Mouse (Mus musculus): ENCODE measurements around the gene 0610040J01Rik. TPM values are rescaled to one million over a fixed set of nuclear protein-coding genes. Genes with fewer than 3 reads are reported as not detected.

Gene 0610040J01Rik
- polyA plus RNA-seq, 1 experiment from 2014 or later, result 53.9 TPM

DNA sequence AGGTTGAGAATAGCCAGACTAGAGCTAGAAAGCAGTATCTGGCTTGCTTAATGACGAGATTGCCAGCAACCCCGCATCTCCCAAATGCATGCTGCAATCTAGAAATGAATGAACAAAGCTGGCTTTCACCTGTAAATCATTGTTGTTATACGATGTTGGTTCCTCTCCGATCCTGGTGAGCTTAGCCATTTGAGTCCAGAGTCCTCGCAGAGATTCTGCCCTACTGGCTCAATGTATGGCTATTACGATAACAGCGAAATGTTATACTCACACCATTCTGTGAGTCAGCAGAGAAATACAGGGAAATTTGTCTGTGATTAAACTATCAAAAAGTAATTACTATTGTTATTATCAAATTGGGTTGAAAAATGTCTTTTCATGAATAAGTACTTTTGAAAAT lies 4.5 kb downstream of the 0610040J01Rik start:
- Histone ChIP-seq H3K9ac (ENCODE audit: low read length) (no peak overlapping the region), H3K4me2 (ENCODE audit: low read depth, low read length) (no peak overlapping the region), H3K36me3 (ENCODE audit: control insufficient read depth, insufficient read depth, low read length) (no peaks in the 10 kb centered on the region), H3K4me1 (ENCODE audit: control insufficient read depth, insufficient read depth, low read length) (0 out of 2 replicates have a peak, but pooled peaks cover 6% of the 10 kb centered on the region), H3K9me3 (replicated peaks; ENCODE audit: control insufficient read depth, low read length) (no peaks in the 10 kb centered on the region), H3K27me3 (ENCODE audit: control insufficient read depth, insufficient read depth, low read length) (no peaks in the 10 kb centered on the region), H3K27ac (ENCODE audit: low read length) (no peak overlapping the region), H3K4me3 (replicated peaks; ENCODE audit: low read length) (no peak overlapping the region)
- no peak for ATAC-seq (ENCODE audit: insufficient read depth, low FRiP score)
- 82% methylated on average over 7 of the region's 7 CpGs for WGBS

DNA sequence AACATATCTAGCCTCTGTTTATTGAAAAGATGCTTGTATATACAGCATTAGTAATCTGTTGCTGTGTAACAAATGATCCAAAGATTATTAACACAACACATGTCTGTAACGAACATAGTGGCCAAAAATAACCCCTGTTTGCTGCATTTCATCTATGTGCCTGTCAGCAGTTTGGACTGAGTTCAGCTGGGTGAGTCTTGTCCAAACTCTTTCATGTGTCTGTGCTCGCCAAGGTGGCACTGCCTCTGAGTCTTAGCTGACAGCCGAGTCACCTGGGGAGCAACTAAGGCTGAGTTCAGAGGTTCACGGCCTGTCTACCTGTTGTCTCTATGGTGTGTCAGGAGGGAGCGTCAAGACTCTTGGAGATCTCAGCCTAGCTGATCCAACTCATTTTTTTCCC lies 5.1 kb downstream of the 0610040J01Rik start:
- Histone ChIP-seq H3K4me1 (ENCODE audit: control insufficient read depth, insufficient read depth, low read length) (0 out of 2 replicates have a peak, but pooled peaks cover 3% of the 10 kb centered on the region), H3K4me3 (replicated peaks; ENCODE audit: low read length) (no peak overlapping the region), H3K9me3 (replicated peaks; ENCODE audit: control insufficient read depth, low read length) (no peaks in the 10 kb centered on the region), H3K27me3 (ENCODE audit: control insufficient read depth, insufficient read depth, low read length) (no peaks in the 10 kb centered on the region), H3K9ac (ENCODE audit: low read length) (no peak overlapping the region), H3K4me2 (ENCODE audit: low read depth, low read length) (no peak overlapping the region), H3K36me3 (ENCODE audit: control insufficient read depth, insufficient read depth, low read length) (no peaks in the 10 kb centered on the region), H3K27ac (ENCODE audit: low read length) (no peak overlapping the region)
- 51% methylated on average over 5 of the region's 5 CpGs for whole genome bisulfite sequencing
- no peak for ATAC-seq (ENCODE audit: insufficient read depth, low FRiP score)

DNA sequence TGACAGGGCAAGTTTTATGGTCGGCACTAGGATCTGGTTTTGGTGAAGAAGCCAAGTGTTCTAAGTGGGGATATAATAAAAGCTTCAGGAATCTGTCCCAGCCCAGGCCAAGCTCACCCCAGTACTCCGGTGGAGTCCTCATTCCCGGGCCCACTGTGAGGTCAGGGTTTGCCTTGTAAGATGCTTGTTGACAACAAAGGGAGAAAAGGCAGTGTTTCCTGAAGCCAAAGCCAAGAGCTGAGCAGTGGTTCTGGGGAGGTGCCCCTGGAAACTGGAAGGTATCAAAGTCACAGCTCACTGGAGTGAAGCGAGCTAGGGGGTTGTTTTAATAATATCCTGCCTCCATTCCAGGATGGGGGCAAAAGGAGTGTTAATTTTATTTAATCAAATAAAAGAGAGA lies 6.8 kb downstream of the 0610040J01Rik start:
- no peak overlapping the region for H3K27ac ChIP-seq (ENCODE audit: low read length)
- ATAC-seq (ENCODE audit: insufficient read depth, low FRiP score), result no peak

DNA sequence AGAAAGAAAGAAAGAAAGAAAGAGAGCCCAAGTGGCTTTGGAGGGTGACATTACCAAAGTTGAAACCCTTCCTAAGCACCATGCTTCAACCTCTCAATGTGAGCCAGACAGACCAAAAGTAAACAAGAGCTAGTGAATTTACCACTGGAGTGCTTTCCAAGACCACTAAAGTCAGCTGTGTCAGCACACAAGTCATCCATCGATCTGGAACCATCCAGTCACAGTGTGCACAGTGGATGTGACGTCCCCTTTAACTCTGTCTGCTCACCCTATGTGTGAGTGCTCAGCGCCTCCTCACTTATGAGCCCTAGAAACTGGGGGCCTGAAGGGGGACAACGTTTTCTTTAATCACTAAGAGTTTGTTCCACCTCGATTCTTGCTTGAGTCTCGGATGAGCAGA lies 7.4 kb downstream of the 0610040J01Rik start:
- Histone ChIP-seq H3K4me3 (replicated peaks; ENCODE audit: low read length) (no peak overlapping the region), H3K27me3 (ENCODE audit: control insufficient read depth, insufficient read depth, low read length) (no peaks in the 10 kb centered on the region), H3K4me2 (ENCODE audit: low read depth, low read length) (no peak overlapping the region), H3K9me3 (replicated peaks; ENCODE audit: control insufficient read depth, low read length) (no peaks in the 10 kb centered on the region), H3K4me1 (ENCODE audit: control insufficient read depth, insufficient read depth, low read length) (0 out of 2 replicates have a peak, but pooled peaks cover 3% of the 10 kb centered on the region), H3K9ac (ENCODE audit: low read length) (no peak overlapping the region), H3K27ac (ENCODE audit: low read length) (no peak overlapping the region), H3K36me3 (ENCODE audit: control insufficient read depth, insufficient read depth, low read length) (no peaks in the 10 kb centered on the region)
- WGBS, result 59% methylated on average over 6 of the region's 6 CpGs
- ATAC-seq (ENCODE audit: insufficient read depth, low FRiP score), result no peak

More for the DNA sequence above, 6.8 kb downstream of the 0610040J01Rik start:
- no peaks in the 10 kb centered on the region for H3K27me3 ChIP-seq (ENCODE audit: control insufficient read depth, insufficient read depth, low read length)
- WGBS, result 38% methylated on average over 4 of the region's 4 CpGs
- no peaks in the 10 kb centered on the region for H3K9me3 ChIP-seq (replicated peaks; ENCODE audit: control insufficient read depth, low read length)
- H3K9ac ChIP-seq (ENCODE audit: low read length), result no peak overlapping the region
- no peak overlapping the region for H3K4me3 ChIP-seq (replicated peaks; ENCODE audit: low read length)
- H3K36me3 ChIP-seq (ENCODE audit: control insufficient read depth, insufficient read depth, low read length), result no peaks in the 10 kb centered on the region
- H3K4me1 ChIP-seq (ENCODE audit: control insufficient read depth, insufficient read depth, low read length), result 0 out of 2 replicates have a peak, but pooled peaks cover 3% of the 10 kb centered on the region
- H3K4me2 ChIP-seq (ENCODE audit: low read depth, low read length), result no peak overlapping the region

DNA sequence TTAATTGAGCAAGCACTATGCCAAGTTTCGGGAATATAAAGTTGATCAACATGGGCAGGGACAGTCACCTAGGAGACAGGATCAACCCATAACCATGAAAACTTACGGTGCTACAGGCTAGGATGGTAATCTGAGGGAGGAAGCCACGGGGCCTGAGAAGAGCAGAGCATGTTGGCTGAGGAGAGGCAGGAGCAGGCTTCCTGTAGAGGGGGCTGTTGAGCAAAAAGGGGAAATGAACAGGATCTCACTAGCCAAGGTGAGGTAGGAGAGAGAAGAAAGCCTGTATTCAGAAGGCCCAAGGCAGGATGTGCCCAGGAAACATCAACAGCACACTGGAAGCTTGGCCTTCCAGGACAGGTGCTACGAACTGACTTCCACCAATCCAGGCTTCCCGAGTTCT lies 9.0 kb downstream of the 0610040J01Rik start:
- Histone ChIP-seq H3K36me3 (ENCODE audit: control insufficient read depth, insufficient read depth, low read length) (no peaks in the 10 kb centered on the region), H3K4me1 (ENCODE audit: control insufficient read depth, insufficient read depth, low read length) (peaks cover 7% of the 10 kb centered on the region; the same call in 1 of the 2 replicates), H3K9ac (ENCODE audit: low read length) (no peak overlapping the region), H3K27ac (ENCODE audit: low read length) (peak overlapping the region; percentile 50), H3K4me2 (ENCODE audit: low read depth, low read length) (no peak overlapping the region), H3K9me3 (replicated peaks; ENCODE audit: control insufficient read depth, low read length) (no peaks in the 10 kb centered on the region), H3K4me3 (replicated peaks; ENCODE audit: low read length) (no peak overlapping the region), H3K27me3 (ENCODE audit: control insufficient read depth, insufficient read depth, low read length) (no peaks in the 10 kb centered on the region)
- ATAC-seq (ENCODE audit: insufficient read depth, low FRiP score), result no peak
- WGBS, result 82% methylated on average over 5 of the region's 5 CpGs

DNA sequence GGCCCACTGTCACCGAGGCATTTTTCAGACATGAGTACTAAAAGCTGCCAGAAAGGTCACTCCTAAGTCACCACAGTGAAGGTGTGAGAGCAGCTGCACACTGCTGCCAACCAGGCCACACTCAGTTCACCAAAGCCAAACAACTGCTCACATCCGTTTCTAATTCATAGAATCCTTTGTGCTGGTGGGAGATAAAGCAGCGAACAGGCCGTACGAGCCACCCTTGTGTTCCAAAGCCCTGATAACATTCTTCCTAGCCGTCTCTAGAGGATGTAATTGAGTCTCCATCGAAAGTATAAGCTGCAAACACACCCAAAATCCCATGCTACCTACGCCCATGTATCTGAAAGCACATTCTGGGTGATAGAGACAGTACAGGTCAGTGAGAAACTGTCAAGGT lies 9.7 kb downstream of the 0610040J01Rik start:
- H3K9me3 ChIP-seq (replicated peaks; ENCODE audit: control insufficient read depth, low read length), result no peaks in the 10 kb centered on the region
- H3K36me3 ChIP-seq (ENCODE audit: control insufficient read depth, insufficient read depth, low read length), result no peaks in the 10 kb centered on the region
- H3K9ac ChIP-seq (ENCODE audit: low read length), result no peak overlapping the region
- H3K27me3 ChIP-seq (ENCODE audit: control insufficient read depth, insufficient read depth, low read length), result no peaks in the 10 kb centered on the region
- H3K4me2 ChIP-seq (ENCODE audit: low read depth, low read length), result no peak overlapping the region
- H3K4me3 ChIP-seq (replicated peaks; ENCODE audit: low read length), result no peak overlapping the region
- 53% methylated on average over 8 of the region's 8 CpGs for WGBS
- peaks cover 11% of the 10 kb centered on the region for H3K4me1 ChIP-seq (ENCODE audit: control insufficient read depth, insufficient read depth, low read length)
- 0 out of 2 replicates have a peak, but pooled peaks have one; percentile 9 for ATAC-seq (ENCODE audit: insufficient read depth, low FRiP score)
- H3K27ac ChIP-seq (ENCODE audit: low read length), result peak overlapping the region; percentile 50

DNA sequence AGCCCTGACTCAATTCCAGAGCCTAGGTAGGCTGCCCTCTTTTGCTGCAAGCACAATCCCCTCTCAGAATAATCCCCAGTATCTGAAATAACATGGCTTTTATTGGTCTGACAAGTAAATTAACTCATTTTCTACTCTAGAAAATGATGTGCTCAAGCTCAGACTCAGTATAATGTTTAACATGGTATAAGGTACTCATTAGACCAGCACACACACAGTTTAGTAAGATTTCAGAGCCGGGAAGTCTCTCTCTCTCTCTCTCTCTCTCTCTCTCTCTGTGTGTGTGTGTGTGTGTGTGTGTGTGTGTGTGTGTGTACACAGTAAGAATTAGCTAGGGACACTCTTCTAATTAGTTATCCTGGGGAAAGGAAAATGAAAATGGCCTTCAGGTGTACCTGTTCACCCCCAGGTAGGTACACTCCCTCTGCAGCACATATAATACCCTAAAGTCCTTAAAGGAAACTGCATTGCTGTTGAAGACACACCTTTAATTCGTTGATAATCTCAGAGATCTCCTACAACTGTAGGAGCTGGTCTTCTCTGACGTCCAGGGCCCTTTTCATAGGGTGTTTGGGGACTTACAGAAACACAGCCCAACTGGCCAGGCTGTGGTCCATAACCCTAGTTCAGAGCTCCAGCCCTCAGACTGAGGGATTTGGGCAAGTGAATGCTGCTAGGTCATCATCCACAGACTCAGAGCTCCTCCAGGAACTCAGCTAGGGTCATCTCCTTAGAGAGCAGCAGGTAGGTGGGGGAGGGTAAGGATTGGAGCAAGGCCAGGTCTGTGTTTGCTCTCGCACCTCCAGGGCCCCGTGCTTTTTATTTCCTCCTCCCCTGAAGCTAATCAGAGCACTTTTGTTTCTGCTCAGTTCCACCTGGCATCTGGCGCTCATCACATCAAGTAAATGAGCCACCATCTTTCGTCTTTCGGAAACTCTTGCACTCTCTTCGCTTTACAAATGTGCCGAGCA lies 11.5 kb downstream of the 0610040J01Rik start:
- peak overlapping the region; percentile 73 for H3K27ac ChIP-seq (ENCODE audit: low read length)
- no peak overlapping the region for H3K4me3 ChIP-seq (replicated peaks; ENCODE audit: low read length)
- peaks cover 21% of the 10 kb centered on the region for H3K4me1 ChIP-seq (ENCODE audit: control insufficient read depth, insufficient read depth, low read length)
- H3K9me3 ChIP-seq (replicated peaks; ENCODE audit: control insufficient read depth, low read length), result no peaks in the 10 kb centered on the region
- peak overlapping the region; percentile 8 for H3K4me2 ChIP-seq (ENCODE audit: low read depth, low read length)
- 51% methylated on average over 10 of the region's 10 CpGs for WGBS
- no peaks in the 10 kb centered on the region for H3K36me3 ChIP-seq (ENCODE audit: control insufficient read depth, insufficient read depth, low read length)
- peak; percentile 79 for ATAC-seq (ENCODE audit: insufficient read depth, low FRiP score)
- H3K9ac ChIP-seq (ENCODE audit: low read length), result no peak overlapping the region
- no peaks in the 10 kb centered on the region for H3K27me3 ChIP-seq (ENCODE audit: control insufficient read depth, insufficient read depth, low read length)

DNA sequence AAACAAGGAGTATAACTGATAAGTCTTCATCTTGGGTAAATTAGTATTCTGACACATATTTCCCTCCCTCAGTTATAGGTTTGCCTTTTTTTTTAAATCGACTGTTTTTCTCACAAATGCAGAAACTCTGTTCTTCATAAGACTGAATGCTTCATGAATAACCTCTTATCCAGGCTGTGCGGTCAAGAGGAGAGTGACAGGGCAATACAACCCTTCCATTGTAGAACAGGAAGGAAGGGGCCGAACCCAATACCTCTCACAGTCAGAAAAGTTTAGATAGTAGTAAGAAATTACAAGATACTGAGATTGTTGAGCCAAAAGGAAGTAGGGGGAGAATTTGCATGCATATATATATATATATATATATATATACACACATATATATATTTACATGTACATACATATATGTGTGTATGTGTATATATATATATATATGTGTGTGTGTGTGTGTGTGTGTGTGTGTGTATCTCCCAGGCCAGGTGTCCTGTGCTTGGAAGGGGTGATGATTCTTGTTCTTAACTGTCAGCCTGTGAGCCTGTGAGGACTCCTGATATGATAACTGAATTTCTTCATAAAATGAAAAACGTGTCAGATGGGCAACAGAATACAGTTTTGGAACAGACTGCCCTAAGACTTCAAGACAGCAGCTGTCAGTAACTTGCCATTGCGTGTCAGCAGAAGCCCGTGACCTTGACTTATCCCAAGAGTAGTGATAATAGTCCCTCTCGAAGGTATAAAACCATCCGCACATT lies 12.6 kb downstream of the 0610040J01Rik start:
- Histone ChIP-seq H3K4me2 (ENCODE audit: low read depth, low read length) (peak overlapping the region; percentile 8; the same call in 1 of the 2 replicates), H3K27ac (ENCODE audit: low read length) (peak overlapping the region; percentile 73; the same call in 1 of the 2 replicates), H3K9ac (ENCODE audit: low read length) (no peak overlapping the region), H3K27me3 (ENCODE audit: control insufficient read depth, insufficient read depth, low read length) (no peaks in the 10 kb centered on the region), H3K4me3 (replicated peaks; ENCODE audit: low read length) (no peak overlapping the region), H3K9me3 (replicated peaks; ENCODE audit: control insufficient read depth, low read length) (no peaks in the 10 kb centered on the region), H3K4me1 (ENCODE audit: control insufficient read depth, insufficient read depth, low read length) (peaks cover 17% of the 10 kb centered on the region), H3K36me3 (ENCODE audit: control insufficient read depth, insufficient read depth, low read length) (no peaks in the 10 kb centered on the region)
- no peak for ATAC-seq (ENCODE audit: insufficient read depth, low FRiP score)
- WGBS, result 74% methylated on average over 8 of the region's 8 CpGs

DNA sequence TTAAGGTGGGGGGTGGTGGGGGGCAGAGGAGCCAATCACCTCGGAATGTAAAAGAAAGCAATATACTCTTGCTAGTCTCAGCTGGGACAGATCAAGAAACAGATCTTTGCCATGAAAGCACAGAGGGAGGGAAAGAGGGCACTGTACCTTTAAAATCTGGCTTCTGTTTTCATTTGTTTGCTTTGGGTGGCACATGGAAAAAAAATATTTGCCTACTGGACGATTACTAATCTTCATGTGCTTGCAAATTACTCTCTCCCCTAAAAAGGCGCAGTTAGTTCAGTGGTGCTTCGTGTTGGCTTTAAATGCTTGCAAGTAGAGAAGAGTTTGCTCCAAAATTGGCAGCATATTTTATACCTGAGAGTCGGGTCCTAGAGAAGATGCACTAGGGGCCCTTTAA lies 13.7 kb downstream of the 0610040J01Rik start:
- Histone ChIP-seq H3K27ac (ENCODE audit: low read length) (peak overlapping the region; percentile 77), H3K9ac (ENCODE audit: low read length) (no peak overlapping the region), H3K36me3 (ENCODE audit: control insufficient read depth, insufficient read depth, low read length) (no peaks in the 10 kb centered on the region), H3K4me1 (ENCODE audit: control insufficient read depth, insufficient read depth, low read length) (peaks cover 17% of the 10 kb centered on the region), H3K27me3 (ENCODE audit: control insufficient read depth, insufficient read depth, low read length) (no peaks in the 10 kb centered on the region), H3K4me3 (replicated peaks; ENCODE audit: low read length) (no peak overlapping the region), H3K4me2 (ENCODE audit: low read depth, low read length) (peak overlapping the region; percentile 11), H3K9me3 (replicated peaks; ENCODE audit: control insufficient read depth, low read length) (no peaks in the 10 kb centered on the region)
- no peak for ATAC-seq (ENCODE audit: insufficient read depth, low FRiP score)
- 46% methylated on average over 5 of the region's 5 CpGs for WGBS
